Mouse (Mus musculus): ENCODE data around the gene Rab14.

- TF ChIP-seq USF1 (IDR thresholded peaks at IDR 0.05; ENCODE audit: low read depth) (no peak), POLR2AphosphoS2 (IDR thresholded peaks at IDR 0.05; ENCODE audit: insufficient read length, low read depth) (no peak), POLR2A (IDR thresholded peaks at IDR 0.05; ENCODE audit: insufficient read length, low read depth) (no peak), TCF12 (IDR thresholded peaks at IDR 0.05; ENCODE audit: insufficient read depth, poor library complexity, severe bottlenecking) (no peak), MAX (IDR thresholded peaks at IDR 0.05; ENCODE audit: low read depth) (no peak), E2F4 (IDR thresholded peaks at IDR 0.05; ENCODE audit: insufficient read depth) (no peak), MYOG (IDR thresholded peaks at IDR 0.05; ENCODE audit: control insufficient read depth in 1 of 3, insufficient read depth in 1 of 3, insufficient read length in 2 of 3, low read depth in 2 of 3) (no peak), MYOD1 (IDR thresholded peaks at IDR 0.05; ENCODE audit: control insufficient read depth in 1 of 3, insufficient read length in 2 of 3, low read depth in 2 of 3) (no peak), CEBPB (IDR thresholded peaks at IDR 0.05; ENCODE audit: insufficient read depth, poor library complexity, severe bottlenecking) (no peak), TCF3 (IDR thresholded peaks at IDR 0.05; ENCODE audit: insufficient read length, low read depth) (no peak), REST (IDR thresholded peaks at IDR 0.05; ENCODE audit: insufficient read depth, insufficient read length) (no peak)
Measured at GRCm38 (mm10) chr2:35231871-35232270, 31.0 kb upstream of the Rab14 start.
